Mouse (Mus musculus): ENCODE data around the gene Tfeb. TPM values are rescaled to one million over a fixed set of nuclear protein-coding genes. Genes with fewer than 3 reads are reported as not detected.

Gene Tfeb
- total and polyA plus RNA-seq, 2 experiments = 5.7 to 15.7 TPM

- H3K27ac ChIP-seq (replicated peaks; ENCODE audit: insufficient read depth, low read depth, low read length) = no peak overlapping the region
- no peak overlapping the region for H3K4me3 ChIP-seq (ENCODE audit: insufficient read depth, low read depth, low read length)
- TF ChIP-seq CTCF (IDR thresholded peaks at IDR 0.05; ENCODE audit: low read depth, low read length) = no peak
- TF ChIP-seq POLR2A (IDR thresholded peaks at IDR 0.05; ENCODE audit: extremely low read depth, insufficient read depth, low read length) = no peak
These were observed 38.7 kb upstream of the Tfeb start for GRCm38 (mm10) chr17:47698156-47698555.

DNA sequence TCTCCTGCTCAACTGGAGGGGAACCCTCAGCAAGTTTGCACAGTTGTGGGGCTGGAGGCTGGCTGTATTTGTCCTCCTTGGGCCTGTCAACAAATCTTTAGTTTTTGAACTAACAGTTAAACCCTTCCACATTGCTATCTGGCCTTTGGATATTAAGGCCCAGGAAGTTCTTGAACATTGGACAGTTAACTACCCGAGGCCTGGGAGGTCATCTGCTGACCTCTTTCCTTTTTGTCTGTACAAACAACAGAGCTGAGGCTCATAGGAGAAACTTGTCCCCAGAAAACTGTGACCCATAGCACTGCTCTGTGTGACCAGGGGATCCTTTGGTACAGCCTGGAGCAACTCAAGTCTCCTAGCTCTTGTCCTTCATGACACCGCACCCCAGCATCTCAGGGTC lies 37.8 kb upstream of the Tfeb start:
- Histone ChIP-seq H3K4me1 (ENCODE audit: control insufficient read depth, insufficient read depth, low read length) (peaks cover 5% of the 10 kb centered on the region), H3K27ac (replicated peaks; ENCODE audit: insufficient read depth, low read depth, low read length) (no peak overlapping the region), H3K4me3 (ENCODE audit: insufficient read depth, low read depth, low read length) (no peak overlapping the region), H3K9ac (ENCODE audit: low read depth, low read length) (no peak overlapping the region), H3K36me3 (ENCODE audit: control insufficient read depth, insufficient read depth, low read length) (peaks cover 2% of the 10 kb centered on the region; the same call in 1 of the 2 replicates), H3K79me2 (ENCODE audit: control insufficient read depth, insufficient read depth, low read length) (no peaks in the 10 kb centered on the region; the same call in 1 of the 2 replicates), H3K27me3 (ENCODE audit: control insufficient read depth, insufficient read depth, low read length) (no peaks in the 10 kb centered on the region)
- TF ChIP-seq POLR2A (IDR thresholded peaks at IDR 0.05; ENCODE audit: extremely low read depth, insufficient read depth, low read length) (no peak), CTCF (IDR thresholded peaks at IDR 0.05; ENCODE audit: low read depth, low read length) (no peak)
- WGBS = 54% methylated on average over 2 of the region's 2 CpGs
- peak; percentile 27 for DNase-seq (ENCODE audit: extremely low read depth, low read depth, low spot score)

More at GRCm38 (mm10) chr17:47698156-47698555, 38.7 kb upstream of the Tfeb start:
- H3K36me3 ChIP-seq (ENCODE audit: control insufficient read depth, insufficient read depth, low read length) = peaks cover 2% of the 10 kb centered on the region; the same call in 1 of the 2 replicates
- DNase-seq (ENCODE audit: extremely low read depth, low read depth, low spot score) = no peak
- WGBS = 80% methylated on average over 10 of the region's 10 CpGs
- no peaks in the 10 kb centered on the region; the same call in 1 of the 2 replicates for H3K79me2 ChIP-seq (ENCODE audit: control insufficient read depth, insufficient read depth, low read length)
- H3K27me3 ChIP-seq (ENCODE audit: control insufficient read depth, insufficient read depth, low read length) = no peaks in the 10 kb centered on the region
- no peak overlapping the region for H3K9ac ChIP-seq (ENCODE audit: low read depth, low read length)
- H3K4me1 ChIP-seq (ENCODE audit: control insufficient read depth, insufficient read depth, low read length) = peaks cover 6% of the 10 kb centered on the region

DNA sequence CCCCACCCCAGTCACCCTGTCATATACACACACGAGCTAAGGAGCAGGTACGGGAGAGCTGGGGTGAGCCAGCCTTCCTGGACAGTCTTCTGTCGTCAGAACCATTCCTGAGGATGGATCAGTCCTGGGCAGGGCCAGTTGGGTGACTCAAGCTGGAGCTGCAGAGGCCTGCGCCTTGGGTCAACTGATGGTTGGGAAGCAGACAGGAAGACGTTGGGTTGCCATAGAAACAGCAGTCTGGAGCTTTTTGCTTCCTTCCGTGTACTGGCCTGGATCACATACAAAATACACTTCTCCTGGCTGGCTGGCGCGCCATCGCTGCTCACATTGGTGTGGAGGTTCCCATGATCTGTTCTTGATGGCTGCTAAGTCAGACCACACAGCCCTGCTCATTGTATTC lies 35.0 kb upstream of the Tfeb start:
- H3K4me3 ChIP-seq (ENCODE audit: insufficient read depth, low read depth, low read length) = no peak overlapping the region
- no peak for DNase-seq (ENCODE audit: extremely low read depth, low read depth, low spot score)
- no peaks in the 10 kb centered on the region for H3K79me2 ChIP-seq (ENCODE audit: control insufficient read depth, insufficient read depth, low read length)
- no peaks in the 10 kb centered on the region for H3K27me3 ChIP-seq (ENCODE audit: control insufficient read depth, insufficient read depth, low read length)
- no peak for TF ChIP-seq CTCF (IDR thresholded peaks at IDR 0.05; ENCODE audit: low read depth, low read length)
- no peak for TF ChIP-seq POLR2A (IDR thresholded peaks at IDR 0.05; ENCODE audit: extremely low read depth, insufficient read depth, low read length)
- no peak overlapping the region for H3K27ac ChIP-seq (replicated peaks; ENCODE audit: insufficient read depth, low read depth, low read length)
- H3K4me1 ChIP-seq (ENCODE audit: control insufficient read depth, insufficient read depth, low read length) = no peaks in the 10 kb centered on the region
- no peak overlapping the region for H3K9ac ChIP-seq (ENCODE audit: low read depth, low read length)
- peaks cover 2% of the 10 kb centered on the region; the same call in 1 of the 2 replicates for H3K36me3 ChIP-seq (ENCODE audit: control insufficient read depth, insufficient read depth, low read length)
- WGBS = 92% methylated on average over 9 of the region's 9 CpGs

DNA sequence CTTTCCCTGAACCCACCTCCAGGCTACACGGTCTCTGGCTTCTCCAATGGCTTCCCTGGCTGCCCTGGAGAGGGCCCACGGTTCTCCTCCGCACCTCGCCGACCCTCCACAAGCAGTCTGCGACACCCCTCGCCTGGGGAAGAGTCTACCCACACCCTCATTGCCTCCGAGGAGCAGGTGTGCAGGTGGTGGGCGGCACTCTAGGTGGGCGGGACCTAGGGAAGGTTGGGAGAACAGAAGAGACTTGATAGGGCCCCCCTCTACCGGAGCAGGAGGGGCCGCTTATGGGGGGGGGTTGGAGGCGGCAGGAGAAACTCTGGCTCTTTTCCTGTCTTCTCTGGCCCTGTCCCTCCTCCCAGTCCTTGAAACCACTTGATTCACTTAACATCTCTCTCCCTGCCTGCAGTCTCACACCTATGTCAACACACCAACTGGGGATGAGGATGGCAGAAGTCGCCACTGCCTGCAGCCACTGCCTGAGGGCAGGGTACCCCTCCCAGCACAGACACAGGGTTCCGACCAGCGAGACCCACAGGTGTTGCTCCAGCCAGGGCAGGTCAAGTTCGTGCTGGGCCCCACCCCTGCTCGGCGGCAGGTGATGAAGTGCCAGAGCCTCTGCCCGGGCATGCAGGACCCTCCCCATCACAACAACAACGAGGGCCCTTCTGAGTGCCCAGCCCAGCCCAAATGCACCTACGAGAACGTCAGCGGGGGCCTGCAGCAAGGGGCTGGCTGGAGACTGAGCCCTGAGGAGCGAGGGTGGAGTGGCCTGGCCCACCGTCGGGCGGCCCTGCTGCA lies 34.1 kb upstream of the Tfeb start:
- DNase-seq (ENCODE audit: extremely low read depth, low read depth, low spot score) = no peak
- H3K27ac ChIP-seq (replicated peaks; ENCODE audit: insufficient read depth, low read depth, low read length) = no peak overlapping the region
- no peak overlapping the region for H3K9ac ChIP-seq (ENCODE audit: low read depth, low read length)
- 83% methylated on average over 28 of the region's 28 CpGs for WGBS
- H3K4me1 ChIP-seq (ENCODE audit: control insufficient read depth, insufficient read depth, low read length) = no peaks in the 10 kb centered on the region
- H3K4me3 ChIP-seq (ENCODE audit: insufficient read depth, low read depth, low read length) = no peak overlapping the region
- H3K27me3 ChIP-seq (ENCODE audit: control insufficient read depth, insufficient read depth, low read length) = no peaks in the 10 kb centered on the region
- peaks cover 2% of the 10 kb centered on the region; the same call in 1 of the 2 replicates for H3K36me3 ChIP-seq (ENCODE audit: control insufficient read depth, insufficient read depth, low read length)
- no peaks in the 10 kb centered on the region for H3K79me2 ChIP-seq (ENCODE audit: control insufficient read depth, insufficient read depth, low read length)
- no peak for TF ChIP-seq CTCF (IDR thresholded peaks at IDR 0.05; ENCODE audit: low read depth, low read length)
- no peak for TF ChIP-seq POLR2A (IDR thresholded peaks at IDR 0.05; ENCODE audit: extremely low read depth, insufficient read depth, low read length)

DNA sequence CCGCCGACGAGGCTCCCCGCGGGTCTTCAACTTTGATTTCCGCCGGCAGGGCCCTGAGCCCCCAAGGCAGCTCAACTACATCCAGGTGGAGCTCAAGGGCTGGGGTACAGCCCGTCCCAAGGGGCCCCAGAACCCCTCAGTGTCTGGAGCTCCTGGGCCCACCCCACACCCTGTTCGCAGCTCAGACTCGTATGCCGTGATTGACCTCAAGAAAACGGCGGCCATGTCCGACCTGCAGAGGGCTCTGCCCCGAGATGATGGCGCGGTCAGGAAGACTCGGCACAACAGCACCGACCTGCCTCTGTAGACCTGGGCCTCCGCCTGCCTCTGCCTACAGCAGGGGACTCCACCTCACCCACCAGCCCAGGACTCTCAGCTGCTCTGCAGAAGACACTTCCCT lies 33.3 kb upstream of the Tfeb start:
- H3K4me1 ChIP-seq (ENCODE audit: control insufficient read depth, insufficient read depth, low read length) = no peaks in the 10 kb centered on the region
- DNase-seq (ENCODE audit: extremely low read depth, low read depth, low spot score) = no peak
- no peaks in the 10 kb centered on the region for H3K27me3 ChIP-seq (ENCODE audit: control insufficient read depth, insufficient read depth, low read length)
- peaks cover 2% of the 10 kb centered on the region; the same call in 1 of the 2 replicates for H3K36me3 ChIP-seq (ENCODE audit: control insufficient read depth, insufficient read depth, low read length)
- WGBS = 75% methylated on average over 20 of the region's 20 CpGs
- H3K4me3 ChIP-seq (ENCODE audit: insufficient read depth, low read depth, low read length) = no peak overlapping the region
- H3K27ac ChIP-seq (replicated peaks; ENCODE audit: insufficient read depth, low read depth, low read length) = no peak overlapping the region
- TF ChIP-seq CTCF (IDR thresholded peaks at IDR 0.05; ENCODE audit: low read depth, low read length) (no peak), POLR2A (IDR thresholded peaks at IDR 0.05; ENCODE audit: extremely low read depth, insufficient read depth, low read length) (no peak)
- H3K9ac ChIP-seq (ENCODE audit: low read depth, low read length) = no peak overlapping the region
- H3K79me2 ChIP-seq (ENCODE audit: control insufficient read depth, insufficient read depth, low read length) = no peaks in the 10 kb centered on the region

GRCm38 (mm10) chr17:47704692-47705091 lies 32.1 kb upstream of the Tfeb start:
- no peaks in the 10 kb centered on the region for H3K27me3 ChIP-seq (ENCODE audit: control insufficient read depth, insufficient read depth, low read length)
- no peak for DNase-seq (ENCODE audit: extremely low read depth, low read depth, low spot score)
- 81% methylated on average over 4 of the region's 4 CpGs for WGBS

More at GRCm38 (mm10) chr17:47704692-47705091, 32.1 kb upstream of the Tfeb start:
- H3K79me2 ChIP-seq (ENCODE audit: control insufficient read depth, insufficient read depth, low read length) = no peaks in the 10 kb centered on the region
- H3K4me3 ChIP-seq (ENCODE audit: insufficient read depth, low read depth, low read length) = no peak overlapping the region
- H3K27ac ChIP-seq (replicated peaks; ENCODE audit: insufficient read depth, low read depth, low read length) = no peak overlapping the region
- no peak overlapping the region for H3K9ac ChIP-seq (ENCODE audit: low read depth, low read length)
- no peak for TF ChIP-seq POLR2A (IDR thresholded peaks at IDR 0.05; ENCODE audit: extremely low read depth, insufficient read depth, low read length)
- TF ChIP-seq CTCF (IDR thresholded peaks at IDR 0.05; ENCODE audit: low read depth, low read length) = peak; percentile 22; the same call in 1 of the 2 replicates
- peaks cover 2% of the 10 kb centered on the region; the same call in 1 of the 2 replicates for H3K36me3 ChIP-seq (ENCODE audit: control insufficient read depth, insufficient read depth, low read length)
- no peaks in the 10 kb centered on the region for H3K4me1 ChIP-seq (ENCODE audit: control insufficient read depth, insufficient read depth, low read length)
